Mouse (Mus musculus): ENCODE data around the gene Rbck1.
"Not testable (repeated sequence)": the region's sequence is repeated elsewhere in the genome, so short reads cannot be mapped to it uniquely, and the experiment has no call there.

The Rbck1 gene

DNA sequence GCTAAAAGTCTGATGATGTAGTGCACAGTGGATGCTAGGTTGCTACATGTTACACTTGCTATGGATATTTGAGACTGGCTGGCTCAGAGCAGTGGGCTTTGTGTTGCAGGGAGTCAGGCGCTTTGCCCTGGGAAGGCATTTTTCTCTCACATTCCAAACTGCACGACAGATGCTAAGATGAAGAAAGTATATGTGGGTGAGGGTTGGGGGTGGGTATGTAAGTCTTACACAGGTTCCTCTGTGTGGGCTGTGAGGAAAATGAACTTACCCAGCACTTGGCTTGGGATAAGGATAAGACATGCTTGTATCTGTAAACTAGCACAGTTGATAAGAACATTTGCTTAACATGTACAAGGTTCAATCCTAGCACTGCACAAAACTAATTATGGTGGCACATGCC, 29.6 kb downstream of the Rbck1 start:
- no peak for DNase-seq (ENCODE audit: low spot score)

DNA sequence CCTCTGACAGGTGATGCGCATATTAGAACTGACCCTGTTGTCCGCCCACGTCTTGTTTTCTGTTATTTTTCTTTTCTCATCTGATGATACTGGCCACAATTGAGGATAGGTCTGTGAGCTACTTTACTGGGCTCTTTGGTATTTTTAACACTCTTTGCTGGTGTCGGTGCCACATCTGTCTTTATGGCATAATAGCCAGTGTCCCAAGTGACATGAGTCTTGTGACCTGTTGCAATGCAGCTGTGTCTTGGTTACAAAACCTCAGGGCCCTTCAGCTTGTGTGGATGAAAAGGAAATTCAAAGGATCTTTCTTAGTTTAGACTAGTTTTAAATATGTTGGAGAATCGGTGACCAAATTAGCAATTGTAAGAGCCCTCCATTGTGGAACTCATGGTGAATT, 37.9 kb downstream of the Rbck1 start:
- DNase-seq (ENCODE audit: low spot score): no peak

DNA sequence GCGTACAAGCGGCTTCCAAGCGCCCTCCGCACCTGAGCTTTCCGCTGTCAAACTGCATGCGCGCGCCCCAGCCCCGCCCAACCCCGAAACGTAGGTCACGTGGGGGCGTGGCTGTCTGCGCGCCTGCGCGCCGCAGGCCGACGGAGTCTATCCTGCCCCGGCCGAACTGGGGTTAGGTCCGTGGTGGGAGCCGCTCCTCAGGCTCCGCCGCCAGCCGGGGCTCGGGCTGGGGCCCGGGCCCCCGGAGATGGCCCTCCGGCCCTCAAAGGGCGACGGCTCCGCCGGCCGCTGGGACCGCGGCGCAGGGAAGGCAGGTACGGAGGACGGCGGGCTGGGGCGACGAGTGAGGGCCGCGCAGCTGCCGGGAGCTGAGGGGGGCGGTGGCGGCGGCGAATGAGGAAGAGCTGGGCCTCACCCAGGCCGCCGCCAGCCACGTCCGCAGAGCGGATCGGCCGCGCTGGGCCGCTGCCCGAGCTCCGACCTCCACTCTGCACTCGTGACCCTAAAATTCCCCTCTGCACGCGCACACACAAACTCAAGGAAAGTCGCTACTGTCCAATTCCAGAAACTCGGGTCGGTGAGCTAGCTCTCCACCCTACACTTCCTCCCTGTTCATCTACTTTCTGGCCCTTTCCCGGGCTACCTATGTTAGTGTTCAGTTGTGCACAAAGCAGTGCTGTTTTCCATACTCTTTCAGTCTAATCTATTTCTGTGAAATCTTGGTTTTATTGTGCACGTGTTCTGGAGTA, 38.6 kb downstream of the Rbck1 start, which contains the start of gene Tbc1d20:
Gene Tbc1d20, plus strand, starts transcription at position 102 of the 749 bp plus-strand sequence.
- DNase-seq (ENCODE audit: low spot score): peak; percentile 90

DNA sequence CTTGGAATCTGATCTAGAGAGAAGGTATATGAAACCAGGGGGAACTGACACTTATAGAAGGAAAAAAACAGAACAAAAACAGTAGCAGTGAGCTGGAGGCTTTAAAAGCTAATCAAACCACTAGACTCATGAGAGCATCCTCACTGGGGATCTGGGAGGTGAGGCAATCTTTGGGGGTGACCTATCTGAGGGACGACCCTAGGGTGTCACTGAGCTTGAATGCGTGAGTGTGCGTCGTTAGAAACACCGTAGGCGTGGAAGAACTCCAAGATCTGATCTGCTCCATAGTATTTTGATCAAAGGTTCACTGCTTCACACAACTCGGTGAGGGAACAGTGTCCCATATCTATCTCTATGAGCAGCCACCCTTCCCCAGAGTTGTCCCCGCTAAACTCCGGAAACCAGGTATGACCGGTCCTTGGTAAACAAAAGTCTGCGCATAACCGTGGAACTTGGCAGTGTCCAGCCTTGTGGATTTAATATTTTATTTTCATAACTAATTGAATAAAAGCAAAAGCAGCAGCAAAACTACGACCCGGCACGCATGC, 39.2 kb downstream of the Rbck1 start:
- DNase-seq (ENCODE audit: low spot score): no peak

DNA sequence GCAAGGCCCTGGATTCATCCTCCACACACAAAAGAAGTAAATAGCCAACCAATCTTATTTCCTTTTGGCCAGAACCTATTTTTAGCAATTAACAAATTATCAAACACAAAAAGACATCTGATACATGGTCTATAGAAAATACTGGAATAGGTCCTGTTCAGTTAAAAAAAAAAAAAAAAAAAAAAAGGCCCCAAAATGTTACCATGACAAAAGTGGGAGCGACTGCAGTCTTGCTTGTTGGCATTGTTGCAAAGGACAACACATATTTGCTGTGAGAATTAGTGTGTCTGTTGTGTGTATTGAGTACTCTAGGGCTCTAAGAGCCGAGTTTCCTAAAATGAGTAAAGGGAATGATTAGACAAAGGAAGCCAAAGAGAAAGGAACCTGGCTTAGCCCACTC, 40.0 kb downstream of the Rbck1 start:
- no peak for DNase-seq (ENCODE audit: low spot score)

DNA sequence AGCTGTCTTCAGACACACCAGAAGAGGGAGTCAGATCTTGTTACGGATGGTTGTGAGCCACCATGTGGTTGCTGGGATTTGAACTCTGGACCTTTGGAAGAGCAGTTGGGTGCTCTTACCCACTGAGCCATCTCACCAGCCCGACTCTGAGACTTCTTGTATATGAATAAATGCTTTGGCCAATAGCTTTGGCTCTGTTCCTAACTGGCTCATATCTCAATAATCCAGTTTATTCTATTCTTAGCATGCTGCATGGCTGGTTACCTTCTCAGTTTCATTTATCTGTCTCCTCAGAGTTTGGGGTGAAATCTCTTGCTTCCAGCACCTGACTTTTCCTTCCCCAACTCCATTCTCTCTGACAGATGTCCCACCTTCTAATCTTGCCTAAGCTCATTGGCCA, 42.8 kb downstream of the Rbck1 start:
- not testable (repeated sequence) for DNase-seq (ENCODE audit: low spot score)

DNA sequence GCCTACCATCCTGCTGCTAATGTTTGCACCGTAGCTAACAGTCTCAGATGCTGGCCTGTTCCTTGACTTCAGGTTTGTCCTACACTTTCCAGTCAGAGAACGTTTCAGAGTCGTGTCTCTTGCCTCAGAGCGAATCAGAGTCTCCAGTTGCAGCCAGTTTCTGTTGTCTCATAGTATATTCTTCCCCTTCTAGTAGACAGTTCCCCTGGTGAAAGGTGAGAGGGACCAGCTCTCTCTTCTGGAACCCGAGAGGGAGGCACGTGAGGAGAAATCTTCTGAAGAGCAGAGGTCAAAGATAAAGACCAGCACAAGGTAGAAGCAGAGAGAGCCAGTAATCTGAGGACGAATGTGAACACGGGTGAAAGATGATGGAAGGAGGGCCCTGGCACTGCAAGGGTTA, 44.4 kb downstream of the Rbck1 start:
- no peak for DNase-seq (ENCODE audit: low spot score)

DNA sequence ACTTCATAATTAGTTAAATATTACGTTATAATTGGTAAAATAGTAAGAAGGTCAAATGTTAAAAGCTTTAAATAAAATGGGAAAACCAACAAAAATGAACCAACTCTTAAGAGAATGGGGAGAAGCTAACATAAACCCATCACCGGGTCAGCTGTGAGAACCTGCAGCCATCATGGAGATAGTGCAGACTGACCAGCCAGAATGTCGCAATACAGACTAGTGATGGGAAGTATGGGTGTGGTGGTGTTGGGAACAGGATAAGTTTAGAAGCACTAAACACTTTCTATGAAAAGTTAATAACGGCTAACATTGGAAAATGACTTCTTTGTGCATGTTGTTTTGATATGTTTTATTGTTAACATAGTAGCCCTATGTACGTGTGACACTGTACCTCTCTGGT, 44.9 kb downstream of the Rbck1 start:
- DNase-seq (ENCODE audit: low spot score): no peak

DNA sequence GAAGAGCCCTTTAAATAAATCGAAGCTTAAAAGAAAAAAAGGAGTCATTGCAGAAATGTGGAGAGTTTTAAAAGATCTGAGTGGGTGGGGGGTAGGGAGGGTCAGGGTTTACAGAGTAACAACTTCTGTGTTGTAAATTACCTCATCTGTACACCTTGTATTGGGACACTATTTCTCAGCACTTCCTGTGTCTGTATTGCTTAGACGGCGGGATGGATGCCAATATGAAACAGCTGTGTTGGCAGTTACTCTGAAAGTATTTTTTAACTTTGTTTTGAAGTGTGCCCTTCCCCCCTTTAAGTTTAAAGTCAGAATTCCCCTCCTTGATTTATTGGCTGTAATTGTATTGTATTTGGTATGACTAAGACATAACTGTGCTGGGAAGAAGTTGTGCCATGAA, 51.0 kb downstream of the Rbck1 start:
- no peak for DNase-seq (ENCODE audit: low spot score)

DNA sequence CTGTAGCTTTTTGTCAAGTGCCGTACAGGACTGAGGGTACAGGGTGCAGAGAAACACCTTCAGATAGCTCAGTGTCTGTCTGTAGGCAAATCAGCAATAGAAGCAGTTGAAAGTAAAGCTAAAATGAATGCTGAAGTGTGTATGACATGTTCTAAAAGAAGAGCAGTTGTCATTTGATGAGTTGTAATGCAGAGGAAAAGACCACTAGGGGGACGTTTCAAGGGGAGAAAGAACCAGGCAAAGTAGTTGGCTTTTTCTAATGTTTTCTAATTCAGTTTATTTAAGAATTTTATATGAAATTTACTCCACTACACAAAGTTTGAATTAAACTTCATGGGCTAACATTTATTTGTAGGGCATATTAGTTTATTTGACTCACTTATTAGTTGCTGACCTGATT, 58.8 kb downstream of the Rbck1 start:
- DNase-seq (ENCODE audit: low spot score): no peak
